Mouse (Mus musculus): ENCODE results near the gene Sorcs3. TPM values are rescaled to one million over a fixed set of nuclear protein-coding genes. Genes with fewer than 3 reads are reported as not detected.

The Sorcs3 gene
- polyA plus RNA-seq, 1 experiment: 0.66 TPM

- no peak for TF ChIP-seq POLR2A (IDR thresholded peaks at IDR 0.05; ENCODE audit: low read depth, low read length)
- peak; percentile 27; the same call in 1 of the 2 replicates for TF ChIP-seq CTCF (conservative IDR thresholded peaks at IDR 0.05; ENCODE audit: insufficient read depth, insufficient read length, low read depth, low read length)
- Histone ChIP-seq H3K4me1 (ENCODE audit: control insufficient read depth, insufficient read depth, low read length) (no peaks in the 10 kb centered on the region), H3K4me3 (ENCODE audit: insufficient read depth, low read depth, low read length) (no peak overlapping the region), H3K27ac (ENCODE audit: insufficient read depth, low read depth, low read length) (no peak overlapping the region), H3K36me3 (ENCODE audit: control insufficient read depth, insufficient read depth, low read length) (no peaks in the 10 kb centered on the region), H3K27me3 (replicated peaks; ENCODE audit: control insufficient read depth, insufficient read depth, low read length) (no peaks in the 10 kb centered on the region; the same call in 1 of the 2 replicates)
- 54% methylated on average over 2 of the region's 2 CpGs for WGBS
- peak; percentile 48 for DNase-seq
Observed at GRCm38 (mm10) chr19:48413836-48414235, 208.0 kb downstream of the Sorcs3 start.

GRCm38 (mm10) chr19:48418356-48418755 lies 212.5 kb downstream of the Sorcs3 start:
- Histone ChIP-seq H3K36me3 (ENCODE audit: control insufficient read depth, insufficient read depth, low read length) (no peaks in the 10 kb centered on the region), H3K27ac (ENCODE audit: insufficient read depth, low read depth, low read length) (no peak overlapping the region)
- WGBS: 87% methylated on average over 3 of the region's 3 CpGs

GRCm38 (mm10) chr19:48429263-48429662 lies 223.4 kb downstream of the Sorcs3 start:
- Histone ChIP-seq H3K27ac (ENCODE audit: insufficient read depth, low read depth, low read length) (no peak overlapping the region), H3K4me1 (ENCODE audit: control insufficient read depth, insufficient read depth, low read length) (no peaks in the 10 kb centered on the region), H3K36me3 (ENCODE audit: control insufficient read depth, insufficient read depth, low read length) (no peaks in the 10 kb centered on the region), H3K4me3 (ENCODE audit: insufficient read depth, low read depth, low read length) (no peak overlapping the region), H3K27me3 (replicated peaks; ENCODE audit: control insufficient read depth, insufficient read depth, low read length) (no peaks in the 10 kb centered on the region)
- WGBS: 88% methylated on average over 4 of the region's 4 CpGs
- TF ChIP-seq POLR2A (IDR thresholded peaks at IDR 0.05; ENCODE audit: low read depth, low read length): no peak
- no peak for TF ChIP-seq CTCF (conservative IDR thresholded peaks at IDR 0.05; ENCODE audit: insufficient read depth, insufficient read length, low read depth, low read length)
- no peak for DNase-seq

More at GRCm38 (mm10) chr19:48418356-48418755, 212.5 kb downstream of the Sorcs3 start:
- TF ChIP-seq POLR2A (IDR thresholded peaks at IDR 0.05; ENCODE audit: low read depth, low read length) (no peak), CTCF (conservative IDR thresholded peaks at IDR 0.05; ENCODE audit: insufficient read depth, insufficient read length, low read depth, low read length) (no peak)
- DNase-seq: no peak
- H3K4me3 ChIP-seq (ENCODE audit: insufficient read depth, low read depth, low read length): no peak overlapping the region
- no peaks in the 10 kb centered on the region for H3K4me1 ChIP-seq (ENCODE audit: control insufficient read depth, insufficient read depth, low read length)
- H3K27me3 ChIP-seq (replicated peaks; ENCODE audit: control insufficient read depth, insufficient read depth, low read length): no peaks in the 10 kb centered on the region

DNA sequence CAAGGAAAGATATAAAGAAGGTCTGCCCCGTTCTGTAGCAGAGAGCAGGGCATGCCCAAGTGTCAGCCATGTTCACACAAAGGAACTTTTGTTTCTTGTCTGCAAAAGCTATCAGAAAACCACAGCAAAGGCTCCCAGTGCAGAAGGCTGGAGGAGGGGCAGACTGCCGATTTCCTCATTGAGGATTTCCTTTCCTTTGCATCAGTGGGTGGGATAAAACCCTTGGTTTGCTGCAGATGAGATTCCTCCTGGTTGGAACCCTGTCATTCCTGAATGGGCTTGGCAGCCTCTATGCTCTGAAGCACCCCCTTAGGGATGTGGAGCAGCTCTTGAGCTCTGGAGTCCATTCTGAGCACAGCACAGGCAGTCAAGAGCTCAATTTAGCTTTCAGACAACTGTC lies 223.9 kb downstream of the Sorcs3 start:
- 53% methylated on average over 2 of the region's 2 CpGs for WGBS
- TF ChIP-seq CTCF (conservative IDR thresholded peaks at IDR 0.05; ENCODE audit: insufficient read depth, insufficient read length, low read depth, low read length): no peak
- no peak for TF ChIP-seq POLR2A (IDR thresholded peaks at IDR 0.05; ENCODE audit: low read depth, low read length)
- Histone ChIP-seq H3K36me3 (ENCODE audit: control insufficient read depth, insufficient read depth, low read length) (no peaks in the 10 kb centered on the region), H3K4me1 (ENCODE audit: control insufficient read depth, insufficient read depth, low read length) (no peaks in the 10 kb centered on the region), H3K27ac (ENCODE audit: insufficient read depth, low read depth, low read length) (no peak overlapping the region), H3K4me3 (ENCODE audit: insufficient read depth, low read depth, low read length) (no peak overlapping the region), H3K27me3 (replicated peaks; ENCODE audit: control insufficient read depth, insufficient read depth, low read length) (no peaks in the 10 kb centered on the region)
- no peak for DNase-seq

- no peak for DNase-seq
Observed at GRCm38 (mm10) chr19:48430328-48430727, 224.5 kb downstream of the Sorcs3 start.

GRCm38 (mm10) chr19:48438450-48438849 lies 232.6 kb downstream of the Sorcs3 start:
- H3K27me3 ChIP-seq (replicated peaks; ENCODE audit: control insufficient read depth, insufficient read depth, low read length): no peaks in the 10 kb centered on the region
- no peak for DNase-seq
- no peak overlapping the region for H3K4me3 ChIP-seq (ENCODE audit: insufficient read depth, low read depth, low read length)
- H3K4me1 ChIP-seq (ENCODE audit: control insufficient read depth, insufficient read depth, low read length): no peaks in the 10 kb centered on the region
- no peaks in the 10 kb centered on the region for H3K36me3 ChIP-seq (ENCODE audit: control insufficient read depth, insufficient read depth, low read length)
- TF ChIP-seq CTCF (conservative IDR thresholded peaks at IDR 0.05; ENCODE audit: insufficient read depth, insufficient read length, low read depth, low read length) (no peak), POLR2A (IDR thresholded peaks at IDR 0.05; ENCODE audit: low read depth, low read length) (no peak)
- no peak overlapping the region for H3K27ac ChIP-seq (ENCODE audit: insufficient read depth, low read depth, low read length)
- 88% methylated on average over 1 of the region's 1 CpGs for WGBS

More at GRCm38 (mm10) chr19:48430328-48430727, 224.5 kb downstream of the Sorcs3 start:
- Histone ChIP-seq H3K27ac (ENCODE audit: insufficient read depth, low read depth, low read length) (no peak overlapping the region), H3K4me1 (ENCODE audit: control insufficient read depth, insufficient read depth, low read length) (no peaks in the 10 kb centered on the region), H3K4me3 (ENCODE audit: insufficient read depth, low read depth, low read length) (no peak overlapping the region), H3K27me3 (replicated peaks; ENCODE audit: control insufficient read depth, insufficient read depth, low read length) (no peaks in the 10 kb centered on the region), H3K36me3 (ENCODE audit: control insufficient read depth, insufficient read depth, low read length) (no peaks in the 10 kb centered on the region)
- no peak for TF ChIP-seq CTCF (conservative IDR thresholded peaks at IDR 0.05; ENCODE audit: insufficient read depth, insufficient read length, low read depth, low read length)
- no peak for TF ChIP-seq POLR2A (IDR thresholded peaks at IDR 0.05; ENCODE audit: low read depth, low read length)
- WGBS: 86% methylated on average over 5 of the region's 5 CpGs

DNA sequence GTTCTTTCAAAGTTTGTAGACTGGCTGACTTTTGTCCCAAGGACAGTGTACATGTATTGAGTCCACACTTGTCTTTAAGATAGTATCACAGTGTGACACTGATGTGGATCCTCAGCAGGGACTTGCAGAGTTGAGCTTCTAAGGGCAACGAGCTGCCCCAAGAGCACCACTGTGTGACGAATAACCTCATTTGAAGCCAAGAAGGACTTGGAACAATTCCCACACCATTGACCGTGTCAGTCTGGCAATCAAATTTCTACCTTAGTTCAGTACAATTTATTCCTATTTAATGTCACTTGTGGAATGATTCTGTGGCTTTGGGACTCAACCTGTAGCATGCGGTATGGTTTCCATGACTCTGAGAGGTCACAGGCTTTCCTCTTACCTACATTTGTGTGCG lies 255.3 kb downstream of the Sorcs3 start:
- 49% methylated on average over 5 of the region's 5 CpGs for WGBS
- Histone ChIP-seq H3K27ac (ENCODE audit: insufficient read depth, low read depth, low read length) (no peak overlapping the region), H3K36me3 (ENCODE audit: control insufficient read depth, insufficient read depth, low read length) (no peaks in the 10 kb centered on the region), H3K4me1 (ENCODE audit: control insufficient read depth, insufficient read depth, low read length) (peaks cover 3% of the 10 kb centered on the region; the same call in 1 of the 2 replicates), H3K4me3 (ENCODE audit: insufficient read depth, low read depth, low read length) (no peak overlapping the region), H3K27me3 (replicated peaks; ENCODE audit: control insufficient read depth, insufficient read depth, low read length) (no peaks in the 10 kb centered on the region)
- TF ChIP-seq CTCF (conservative IDR thresholded peaks at IDR 0.05; ENCODE audit: insufficient read depth, insufficient read length, low read depth, low read length): no peak
- DNase-seq: peak; percentile 75
